Mouse (Mus musculus) kidney, embryonic 16.5 days (tissue): ENCODE measurements around the gene Nono. TPM values are rescaled to one million over a fixed set of nuclear protein-coding genes. Genes with fewer than 3 reads are reported as not detected.
"Not testable (repeated sequence)": the region's sequence is repeated elsewhere in the genome, so short reads cannot be mapped to it uniquely, and the experiment has no call there.

Experiments used
- ATAC-seq: fragments of 200-750 bp; cut with Nextera tagmentation; 2 replicates; pipeline ENCODE4 v1.8.0; 2017; ENCODE audit warnings: moderate TSS enrichment; ENCODE audit not compliant: low FRiP score, low TSS enrichment
- H3K27ac ChIP-seq: fragments of 300-500 bp; sonication (generic); 2 replicates; pipeline ENCODE4 v1.5.1; 2014; ENCODE audit warnings: low read length
- H3K27me3 ChIP-seq: fragments of 300-500 bp; sonication (generic); 2 replicates; pipeline ENCODE4 v1.6.1; 2014; ENCODE audit warnings: low read length, control low read depth, mixed read lengths; ENCODE audit not compliant: insufficient read depth
- H3K36me3 ChIP-seq: fragments of 300-500 bp; sonication (generic); 2 replicates; pipeline ENCODE4 v1.6.1; 2014; ENCODE audit warnings: low read length, control low read depth, mixed read lengths; ENCODE audit not compliant: insufficient read depth
- H3K4me1 ChIP-seq: fragments of 300-500 bp; sonication (generic); 2 replicates; pipeline ENCODE4 v1.6.1; 2014; ENCODE audit warnings: low read length, control low read depth, mixed read lengths; ENCODE audit not compliant: insufficient read depth
- H3K4me2 ChIP-seq: fragments of 300-500 bp; sonication (generic); replicated peaks from 2 replicates; pipeline ENCODE4 v1.6.1; 2014; ENCODE audit warnings: low read depth, low read length
- H3K4me3 ChIP-seq: fragments of 300-500 bp; sonication (generic); 2 replicates; pipeline ENCODE4 v1.5.1; 2014; ENCODE audit warnings: mild to moderate bottlenecking, low read length
- H3K9ac ChIP-seq: fragments of 300-500 bp; sonication (generic); replicated peaks from 2 replicates; pipeline ENCODE4 v1.6.1; 2014; ENCODE audit warnings: low read length
- H3K9me3 ChIP-seq: fragments of 300-500 bp; sonication (generic); 2 replicates; pipeline ENCODE4 v1.6.1; 2016; ENCODE audit warnings: low read length, control low read depth
- WGBS: fragments of 180-500 bp; shearing (Covaris S2); extraction: QIAGEN DNeasy Blood & Tissue Kit; methylation state at CpG from one replicate; pipeline ENCODE4 v1.1.7; 2014; 5-methylcytosine and 5-hydroxymethylcytosine counted together
- polyA plus RNA-seq: library from polyadenylated mRNA; unstranded; fragments of >200 nt; fragmentation: Nextera tagmentation; extraction: Ambion mirVana; gene quantifications from 2 replicates; pipeline ENCODE4 v1.2.1, GENCODE M21; 2015

Gene Nono
- polyA plus RNA-seq, 1 experiment from 2014 or later = 457 TPM

DNA sequence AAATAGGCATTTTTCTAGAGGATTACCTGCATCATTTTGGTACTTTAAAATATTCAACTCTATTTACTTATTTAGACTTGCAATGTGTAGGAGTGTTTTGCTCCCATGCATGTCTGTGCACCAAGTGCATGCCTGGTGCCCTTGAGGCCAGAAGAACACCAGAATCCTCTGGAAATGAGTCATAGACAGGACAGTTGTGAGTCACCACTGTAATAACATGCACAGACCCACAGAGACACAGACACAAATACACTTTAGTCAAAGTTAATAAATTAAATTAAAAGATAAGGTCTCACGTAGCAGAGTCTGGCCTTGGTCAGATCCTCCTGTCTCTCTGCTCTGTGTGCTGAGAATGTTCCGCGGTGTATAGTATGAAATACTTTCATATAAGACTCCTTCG is 43.1 kb downstream of the Nono start:
- H3K9me3 ChIP-seq = no peaks in the 10 kb centered on the region
- no peak overlapping the region for H3K27ac ChIP-seq
- H3K4me3 ChIP-seq = no peak overlapping the region
- H3K4me2 ChIP-seq = no peak overlapping the region
- H3K4me1 ChIP-seq = no peaks in the 10 kb centered on the region
- no peak overlapping the region for H3K9ac ChIP-seq
- 87% methylated on average over 4 of the region's 4 CpGs for whole genome bisulfite sequencing
- ATAC-seq = no peak
- H3K27me3 ChIP-seq = no peaks in the 10 kb centered on the region
- 0 out of 2 replicates have a peak, but pooled peaks cover 3% of the 10 kb centered on the region for H3K36me3 ChIP-seq

GRCm38 (mm10) chrX:101481604-101482350 is 52.7 kb downstream of the Nono start:
- Histone ChIP-seq H3K4me3 (no peak overlapping the region), H3K27ac (no peak overlapping the region), H3K36me3 (peaks cover 3% of the 10 kb centered on the region; the same call in 1 of the 2 replicates), H3K9me3 (no peaks in the 10 kb centered on the region), H3K27me3 (no peaks in the 10 kb centered on the region; the same call in 1 of the 2 replicates), H3K4me2 (no peak overlapping the region), H3K4me1 (no peaks in the 10 kb centered on the region), H3K9ac (no peak overlapping the region)
- no peak for ATAC-seq
- 86% methylated on average over 6 of the region's 6 CpGs for WGBS

DNA sequence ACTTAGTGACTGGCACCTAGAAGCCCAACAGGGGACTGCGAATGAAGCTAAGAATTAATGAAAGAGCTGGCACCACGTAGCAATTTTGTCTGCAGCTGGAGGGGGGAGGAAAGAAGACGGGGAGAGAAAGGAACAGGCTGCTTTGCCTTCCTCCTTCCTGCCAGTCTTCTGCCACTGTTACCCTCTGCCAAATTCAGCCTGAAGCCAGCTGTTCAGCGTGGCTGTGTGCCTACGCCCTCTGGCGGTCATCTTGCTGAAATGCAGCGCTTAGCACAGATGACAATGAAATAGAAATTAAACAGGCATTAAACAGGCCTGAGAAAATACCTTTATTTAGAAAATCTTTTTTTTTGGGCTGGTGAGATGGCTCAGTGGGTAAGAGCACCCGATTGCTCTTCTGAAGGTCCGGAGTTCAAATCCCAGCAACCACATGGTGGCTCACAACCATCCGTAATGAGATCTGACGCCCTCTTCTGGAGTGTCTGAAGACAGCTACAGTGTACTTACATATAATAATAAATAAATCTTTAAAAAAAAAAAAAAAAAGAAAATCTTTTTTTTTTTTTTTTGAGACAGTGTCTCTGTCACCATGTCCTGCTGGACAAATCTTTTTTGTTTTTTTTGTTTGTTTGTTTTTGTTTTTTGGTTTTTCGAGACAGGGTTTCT is 57.5 kb downstream of the Nono start:
- ATAC-seq, H3K9ac ChIP-seq: not testable (repeated sequence)
- WGBS = 24% methylated on average over 10 of the region's 12 CpGs

More for the DNA sequence above, 57.5 kb downstream of the Nono start:
- not testable (repeated sequence) for H3K4me3 ChIP-seq, H3K36me3 ChIP-seq, H3K27ac ChIP-seq, H3K9me3 ChIP-seq, H3K27me3 ChIP-seq, H3K4me2 ChIP-seq, H3K4me1 ChIP-seq

Other genes with a start within 250 kb of the Nono start
- 53.7 and 55.4 TPM in 2 replicates for gene Snx12, start 206.8 kb upstream of the Nono start, polyA plus RNA-seq
- 3.3 and 3.9 TPM in 2 replicates for gene Foxo4, start 174.8 kb upstream of the Nono start, polyA plus RNA-seq
- gene Gm614, start 165.3 kb upstream of the Nono start, polyA plus RNA-seq = not detected in 2 replicates
- gene Il2rg, start 161.1 kb upstream of the Nono start, polyA plus RNA-seq = 26.0 and 26.5 TPM in 2 replicates
- not detected in 2 replicates for gene Gm20489, start 160.3 kb upstream of the Nono start, polyA plus RNA-seq
- 40.8 and 42.3 TPM in 2 replicates for gene Med12, start 155.3 kb upstream of the Nono start, polyA plus RNA-seq
- gene Nlgn3, start 130.2 kb upstream of the Nono start, polyA plus RNA-seq = 6.8 and 7.5 TPM in 2 replicates
- gene Gjb1, start 52.9 kb upstream of the Nono start, polyA plus RNA-seq = 33.6 and 40.6 TPM in 2 replicates
- gene Zmym3, start 8.5 kb upstream of the Nono start, polyA plus RNA-seq = 30.9 and 31.6 TPM in 2 replicates
- 4.0 and 4.8 TPM in 2 replicates for gene Itgb1bp2, start 19.8 kb downstream of the Nono start, polyA plus RNA-seq
- 14.2 and 14.3 TPM in 2 replicates for gene Taf1, start 103.4 kb downstream of the Nono start, polyA plus RNA-seq
- gene Ogt, start 210.7 kb downstream of the Nono start, polyA plus RNA-seq = 159 and 180 TPM in 2 replicates